Mouse (Mus musculus): ENCODE measurements at regions not wholly inside any gene's neighbourhood (a gene's known extent, or its start where the extent isn't known, plus 50 kb on each side); places are given as distances from the start of the nearest gene placed in this dataset.

GRCm38 (mm10) chr3:149767847-149768421 is 777.6 kb upstream of the Adgrl2 start:
- 81% methylated on average over 2 of the region's 2 CpGs for WGBS
- TF ChIP-seq CTCF (IDR thresholded peaks at IDR 0.05; ENCODE audit: extremely low read depth, insufficient read length, insufficient replicate concordance, low read depth, low read length) (no peak), POLR2A (IDR thresholded peaks at IDR 0.05; ENCODE audit: low read depth, low read length) (no peak)
- Histone ChIP-seq H3K4me1 (ENCODE audit: control insufficient read depth, insufficient read depth, insufficient read length, low read length) (no peaks in the 10 kb centered on the region), H3K36me3 (ENCODE audit: control insufficient read depth, insufficient read depth, low read length) (no peaks in the 10 kb centered on the region), H3K4me3 (ENCODE audit: low read depth, low read length) (no peak overlapping the region), H3K27ac (ENCODE audit: insufficient read depth, low read depth, low read length) (no peak overlapping the region), H3K27me3 (ENCODE audit: control insufficient read depth, insufficient read depth, low read length) (no peaks in the 10 kb centered on the region)

GRCm38 (mm10) chr3:149761245-149761644 is 770.9 kb upstream of the Adgrl2 start:
- Histone ChIP-seq H3K27me3 (ENCODE audit: control insufficient read depth, insufficient read depth, low read length) (no peaks in the 10 kb centered on the region), H3K4me1 (ENCODE audit: control insufficient read depth, insufficient read depth, insufficient read length, low read length) (no peaks in the 10 kb centered on the region), H3K27ac (ENCODE audit: insufficient read depth, low read depth, low read length) (no peak overlapping the region), H3K36me3 (ENCODE audit: control insufficient read depth, insufficient read depth, low read length) (no peaks in the 10 kb centered on the region), H3K4me3 (ENCODE audit: low read depth, low read length) (no peak overlapping the region)
- no peak for TF ChIP-seq POLR2A (IDR thresholded peaks at IDR 0.05; ENCODE audit: low read depth, low read length)
- WGBS = 97% methylated on average over 2 of the region's 2 CpGs

GRCm38 (mm10) chr3:149757910-149758592 is 767.7 kb upstream of the Adgrl2 start:
- TF ChIP-seq CTCF (IDR thresholded peaks at IDR 0.05; ENCODE audit: extremely low read depth, insufficient read length, insufficient replicate concordance, low read depth, low read length) (no peak), POLR2A (IDR thresholded peaks at IDR 0.05; ENCODE audit: low read depth, low read length) (no peak)
- no peaks in the 10 kb centered on the region for H3K36me3 ChIP-seq (ENCODE audit: control insufficient read depth, insufficient read depth, low read length)
- no peak overlapping the region for H3K27ac ChIP-seq (ENCODE audit: insufficient read depth, low read depth, low read length)
- 65% methylated on average over 6 of the region's 6 CpGs for WGBS
- no peaks in the 10 kb centered on the region for H3K4me1 ChIP-seq (ENCODE audit: control insufficient read depth, insufficient read depth, insufficient read length, low read length)
- H3K4me3 ChIP-seq (ENCODE audit: low read depth, low read length) = no peak overlapping the region
- H3K27me3 ChIP-seq (ENCODE audit: control insufficient read depth, insufficient read depth, low read length) = no peaks in the 10 kb centered on the region

DNA sequence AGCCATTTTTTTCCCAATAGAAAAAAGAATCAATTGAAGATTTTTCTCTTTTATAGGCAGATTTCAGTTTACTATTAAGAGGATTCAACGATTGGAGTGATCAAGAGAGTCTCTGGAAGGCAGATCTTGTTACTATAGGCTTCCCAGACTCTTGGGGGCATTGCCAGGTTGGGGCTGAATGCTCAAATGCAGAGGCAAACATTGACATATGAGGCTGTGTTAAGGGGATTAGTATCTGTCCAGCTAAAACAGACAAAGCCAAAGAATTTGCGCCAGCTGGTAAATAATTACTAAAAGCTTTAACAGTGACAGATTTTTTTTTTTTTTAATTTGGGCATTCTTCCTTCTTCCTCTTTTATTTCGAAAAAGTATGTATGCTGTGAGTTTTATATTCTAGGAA is 745.7 kb upstream of the Adgrl2 start:
- Histone ChIP-seq H3K27ac (ENCODE audit: insufficient read depth, low read depth, low read length) (no peak overlapping the region), H3K27me3 (ENCODE audit: control insufficient read depth, insufficient read depth, low read length) (no peaks in the 10 kb centered on the region), H3K4me3 (ENCODE audit: low read depth, low read length) (no peak overlapping the region), H3K4me1 (ENCODE audit: control insufficient read depth, insufficient read depth, insufficient read length, low read length) (no peaks in the 10 kb centered on the region), H3K36me3 (ENCODE audit: control insufficient read depth, insufficient read depth, low read length) (no peaks in the 10 kb centered on the region)
- TF ChIP-seq POLR2A (IDR thresholded peaks at IDR 0.05; ENCODE audit: low read depth, low read length) = no peak
- TF ChIP-seq CTCF (IDR thresholded peaks at IDR 0.05; ENCODE audit: extremely low read depth, insufficient read length, insufficient replicate concordance, low read depth, low read length) = no peak
- 43% methylated on average over 3 of the region's 3 CpGs for WGBS

- Histone ChIP-seq H3K4me1 (ENCODE audit: control insufficient read depth, insufficient read depth, insufficient read length, low read length) (no peaks in the 10 kb centered on the region), H3K36me3 (ENCODE audit: control insufficient read depth, insufficient read depth, low read length) (no peaks in the 10 kb centered on the region), H3K27me3 (ENCODE audit: control insufficient read depth, insufficient read depth, low read length) (no peaks in the 10 kb centered on the region), H3K4me3 (ENCODE audit: low read depth, low read length) (no peak overlapping the region), H3K27ac (ENCODE audit: insufficient read depth, low read depth, low read length) (no peak overlapping the region)
- 80% methylated on average over 4 of the region's 4 CpGs for WGBS
- no peak for TF ChIP-seq POLR2A (IDR thresholded peaks at IDR 0.05; ENCODE audit: low read depth, low read length)
- TF ChIP-seq CTCF (IDR thresholded peaks at IDR 0.05; ENCODE audit: extremely low read depth, insufficient read length, insufficient replicate concordance, low read depth, low read length) = no peak
Observed at GRCm38 (mm10) chr3:149726212-149726611, 735.9 kb upstream of the Adgrl2 start.

- TF ChIP-seq CTCF (IDR thresholded peaks at IDR 0.05; ENCODE audit: extremely low read depth, insufficient read length, insufficient replicate concordance, low read depth, low read length) = no peak
- no peak for TF ChIP-seq POLR2A (IDR thresholded peaks at IDR 0.05; ENCODE audit: low read depth, low read length)
- 29% methylated on average over 3 of the region's 3 CpGs for WGBS
- Histone ChIP-seq H3K27me3 (ENCODE audit: control insufficient read depth, insufficient read depth, low read length) (no peaks in the 10 kb centered on the region), H3K27ac (ENCODE audit: insufficient read depth, low read depth, low read length) (no peak overlapping the region), H3K4me1 (ENCODE audit: control insufficient read depth, insufficient read depth, insufficient read length, low read length) (no peaks in the 10 kb centered on the region), H3K36me3 (ENCODE audit: control insufficient read depth, insufficient read depth, low read length) (no peaks in the 10 kb centered on the region), H3K4me3 (ENCODE audit: low read depth, low read length) (no peak overlapping the region)
Observed at GRCm38 (mm10) chr3:149724879-149725278, 734.5 kb upstream of the Adgrl2 start.

DNA sequence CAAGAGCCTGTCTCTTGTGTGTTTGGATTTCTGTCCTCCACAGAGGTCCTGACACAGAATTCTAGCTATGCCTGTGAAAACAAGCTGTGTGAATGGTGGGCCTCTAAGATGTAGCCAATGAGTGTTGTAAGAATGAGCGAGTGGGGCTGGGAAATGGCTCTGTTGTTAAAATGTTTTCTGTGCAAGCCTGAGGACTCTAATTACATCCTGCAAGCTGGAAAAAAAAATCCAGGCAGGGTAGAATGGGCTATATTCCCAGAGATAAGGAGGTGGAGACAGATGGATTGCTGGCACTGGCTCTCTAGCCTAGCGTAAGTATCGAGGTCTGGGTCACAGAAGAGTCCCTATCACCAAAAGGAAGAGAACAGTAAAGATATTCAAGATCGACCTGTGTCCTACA is 731.5 kb upstream of the Adgrl2 start:
- 65% methylated on average over 4 of the region's 4 CpGs for WGBS

More for the DNA sequence above, 731.5 kb upstream of the Adgrl2 start:
- no peak for TF ChIP-seq CTCF (IDR thresholded peaks at IDR 0.05; ENCODE audit: extremely low read depth, insufficient read length, insufficient replicate concordance, low read depth, low read length)
- TF ChIP-seq POLR2A (IDR thresholded peaks at IDR 0.05; ENCODE audit: low read depth, low read length) = no peak
- H3K4me3 ChIP-seq (ENCODE audit: low read depth, low read length) = no peak overlapping the region
- no peak overlapping the region for H3K27ac ChIP-seq (ENCODE audit: insufficient read depth, low read depth, low read length)
- H3K4me1 ChIP-seq (ENCODE audit: control insufficient read depth, insufficient read depth, insufficient read length, low read length) = no peaks in the 10 kb centered on the region
- no peaks in the 10 kb centered on the region for H3K36me3 ChIP-seq (ENCODE audit: control insufficient read depth, insufficient read depth, low read length)
- no peaks in the 10 kb centered on the region for H3K27me3 ChIP-seq (ENCODE audit: control insufficient read depth, insufficient read depth, low read length)
